Mouse (Mus musculus): ENCODE results near the gene Ppp4c.

- TF ChIP-seq MAFK (IDR thresholded peaks at IDR 0.05; ENCODE audit: insufficient read depth, low read depth, low read length), result no peak
- TF ChIP-seq CHD2 (IDR thresholded peaks at IDR 0.05; ENCODE audit: low read depth, low read length), result no peak
Measured at GRCm38 (mm10) chr7:126825403-126825802, 33.1 kb upstream of the Ppp4c start.
